Mouse (Mus musculus): ENCODE data around the gene 2010300C02Rik.

2010300C02Rik gene

DNA sequence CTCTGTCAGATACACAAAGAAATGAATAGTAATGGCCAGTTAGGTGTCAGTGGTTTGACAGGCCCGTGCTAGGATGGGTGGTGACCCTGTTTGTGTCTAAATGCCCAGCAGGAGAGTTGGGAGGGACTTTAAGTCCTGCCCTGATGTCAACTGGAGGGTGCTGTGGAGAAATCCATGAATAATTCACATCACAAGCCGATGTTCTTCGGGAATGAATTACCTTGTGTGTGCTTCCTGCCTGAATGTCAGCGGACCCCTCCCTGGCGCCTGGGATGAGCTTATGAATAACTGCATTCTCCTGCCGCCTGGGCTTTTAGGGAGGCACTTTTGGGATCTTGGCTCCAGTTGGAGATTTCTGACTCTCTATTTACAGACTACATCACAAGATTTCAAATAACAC is 154.5 kb downstream of the 2010300C02Rik start:
- DNase-seq = no peak

DNA sequence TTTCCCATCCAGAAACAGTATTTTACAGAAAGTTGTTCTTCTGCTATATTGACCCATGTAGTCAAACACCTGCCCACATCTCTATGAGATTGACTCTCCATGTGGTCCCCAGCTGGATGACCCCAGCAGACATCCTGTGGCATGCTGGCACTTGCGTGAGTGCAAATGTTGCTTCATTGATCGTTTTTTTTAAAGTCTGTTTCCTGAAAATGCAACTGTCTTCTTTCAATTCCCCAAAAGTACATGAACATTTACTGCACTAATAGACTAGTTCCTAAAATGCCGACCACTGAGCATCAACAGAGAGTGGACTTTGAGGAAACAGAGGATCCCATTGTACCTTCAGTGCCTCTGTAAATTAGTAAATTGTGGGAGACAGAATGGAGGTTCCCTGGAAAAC is 157.9 kb downstream of the 2010300C02Rik start:
- DNase-seq = no peak
